9 mouse cellular contexts compared by ENCODE assay signal in genomic region chr9:71476601-71477000, GRCm38 (mm10).
"Had no signal": no experiment of that assay in that cellular context is flagged by ENCODE, and none has a peak within 500 bp of the region (broad histone marks: within the 10 kb centered on the region; RNA-seq: fewer than 3 reads in every experiment).

No protein-coding gene starts in this region.

- H3K4me1 ChIP-seq: limb, embryonic 10.5 days; midbrain, embryonic 12.5 days had no signal

- H3K27ac ChIP-seq: limb, embryonic 10.5 days; liver, embryonic 12.5 days; macrophage; midbrain, embryonic 12.5 days had no signal

- DNase-seq: kidney, adult 2 months; right cerebral cortex, postnatal 14 days; thymus, postnatal 4 days had no signal

- H3K9me3 ChIP-seq: limb, embryonic 10.5 days; liver, embryonic 12.5 days; megakaryocyte, embryonic 14.5 days; midbrain, embryonic 12.5 days had no signal

- H3K4me2 ChIP-seq: liver, embryonic 12.5 days; midbrain, embryonic 12.5 days had no signal

- H3K4me3 ChIP-seq: limb, embryonic 10.5 days; liver, embryonic 12.5 days; megakaryocyte, embryonic 14.5 days; midbrain, embryonic 12.5 days had no signal

- H3K9ac ChIP-seq: liver, embryonic 12.5 days; midbrain, embryonic 12.5 days had no signal

- H3K27me3 ChIP-seq: liver, embryonic 12.5 days; megakaryocyte, embryonic 14.5 days; midbrain, embryonic 12.5 days had no signal

- ATAC-seq: liver, embryonic 12.5 days; midbrain, embryonic 16.5 days had no signal
